8 mouse cellular contexts compared by ENCODE assay signal in the genomic region with DNA sequence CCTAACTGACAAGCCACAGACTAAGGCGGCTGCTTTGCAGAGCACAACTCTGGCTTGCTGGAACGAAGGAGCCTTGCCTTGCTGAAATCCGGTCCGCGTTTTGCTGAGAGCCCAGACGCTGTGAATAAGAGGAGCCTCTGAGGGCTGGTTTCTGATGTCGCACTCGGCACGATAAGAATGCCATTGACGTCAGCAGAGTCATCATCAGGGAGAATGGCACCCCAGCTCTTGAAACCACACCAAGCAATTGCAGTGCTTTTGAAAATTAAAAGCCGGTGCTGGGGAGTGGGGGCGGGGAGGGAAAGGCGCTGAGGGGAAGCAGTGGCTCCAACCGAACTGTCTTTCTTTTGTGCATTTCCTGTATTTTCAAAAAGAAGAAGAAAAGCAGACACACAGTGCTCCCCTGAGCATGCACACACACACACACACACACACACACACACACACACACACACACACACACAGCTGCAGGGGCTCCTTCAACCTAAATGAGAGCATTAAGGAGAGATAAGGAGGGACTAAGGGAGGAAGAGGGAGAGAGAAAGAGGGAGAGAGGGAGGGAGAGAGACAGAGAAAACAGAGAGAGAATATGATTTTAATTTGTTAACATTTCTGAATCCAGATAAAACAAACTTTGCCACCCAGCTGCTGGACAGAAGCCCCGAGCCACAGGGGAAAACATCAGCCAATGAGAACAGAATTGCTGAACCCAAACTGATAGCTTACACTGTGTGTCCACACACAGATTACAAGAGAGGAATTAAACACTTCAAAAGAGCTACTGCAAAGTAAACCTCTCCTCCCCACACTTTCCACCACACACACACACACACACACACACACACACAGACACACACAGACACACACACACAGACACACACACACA.
DNase-seq lines count a peak whose midpoint lies in the region; ATAC-seq lines count a peak whose summit lies in the region.

No protein-coding gene starts in this region.

- peak overlapping the region; percentile 37 for H3K4me3 ChIP-seq in hindbrain, embryonic 13.5 days

- peaks cover 46% of the 10 kb centered on the region for H3K4me1 ChIP-seq in hindbrain, embryonic 13.5 days (replicated peaks)

- H3K27ac ChIP-seq in hindbrain, embryonic 13.5 days, result peak overlapping the region; percentile 94

- WGBS in hindbrain, embryonic 13.5 days, result under 1% methylated on average over 15 of the region's 15 CpGs

- peak overlapping the region; percentile 63 for H3K9ac ChIP-seq in hindbrain, embryonic 13.5 days

- H3K4me2 ChIP-seq in hindbrain, embryonic 13.5 days, result peak overlapping the region; percentile 57

- no peaks in the 10 kb centered on the region for H3K27me3 ChIP-seq in hindbrain, embryonic 13.5 days

- H3K36me3 ChIP-seq in hindbrain, embryonic 13.5 days, result no peaks in the 10 kb centered on the region

- H3K9me3 ChIP-seq in hindbrain, embryonic 13.5 days, result no peaks in the 10 kb centered on the region

- ATAC-seq in hindbrain, embryonic 13.5 days (ENCODE audit: low FRiP score), result peak; percentile 97

- DNase-seq in R1 (ENCODE audit: low read depth, low spot score), result peak; percentile 93
- peak; percentile 94 for DNase-seq in cerebellum, postnatal 14 days
- DNase-seq in frontal cortex, postnatal 14 days (ENCODE audit: low spot score in 2 of 2), result peak; percentile 81 to 89
- DNase-seq in layer of hippocampus, postnatal 14 days (ENCODE audit: low spot score in 2 of 2), result peak; percentile 88 to 95
- DNase-seq in lung, postnatal 10 days, result peak; percentile 98
- DNase-seq in ovary, postnatal 14 days (ENCODE audit: low spot score), result peak; percentile 83
- DNase-seq in thymus, postnatal 10 days (ENCODE audit: low spot score in 2 of 2), result peak; percentile 95

Comparison
In these comparisons a context has a peak if more than half of its experiments do, and no peak if none do; other contexts are left out.
1. Peak in every context shown above with its lines: DNase-seq, ATAC-seq, H3K4me3 ChIP-seq and H3K27ac ChIP-seq.